Mouse (Mus musculus): ENCODE results near the gene Map3k20. TPM values are rescaled to one million over a fixed set of nuclear protein-coding genes. Genes with fewer than 3 reads are reported as not detected.
A peak's percentile ranks its signal among the peaks of the same experiment; 100 is the strongest.

Map3k20 gene
- 3.8 and 4.1 TPM in 2 replicates for polyA plus RNA-seq (2015; fragmentation: Nextera tagmentation; extraction: Ambion mirVana)

DNA sequence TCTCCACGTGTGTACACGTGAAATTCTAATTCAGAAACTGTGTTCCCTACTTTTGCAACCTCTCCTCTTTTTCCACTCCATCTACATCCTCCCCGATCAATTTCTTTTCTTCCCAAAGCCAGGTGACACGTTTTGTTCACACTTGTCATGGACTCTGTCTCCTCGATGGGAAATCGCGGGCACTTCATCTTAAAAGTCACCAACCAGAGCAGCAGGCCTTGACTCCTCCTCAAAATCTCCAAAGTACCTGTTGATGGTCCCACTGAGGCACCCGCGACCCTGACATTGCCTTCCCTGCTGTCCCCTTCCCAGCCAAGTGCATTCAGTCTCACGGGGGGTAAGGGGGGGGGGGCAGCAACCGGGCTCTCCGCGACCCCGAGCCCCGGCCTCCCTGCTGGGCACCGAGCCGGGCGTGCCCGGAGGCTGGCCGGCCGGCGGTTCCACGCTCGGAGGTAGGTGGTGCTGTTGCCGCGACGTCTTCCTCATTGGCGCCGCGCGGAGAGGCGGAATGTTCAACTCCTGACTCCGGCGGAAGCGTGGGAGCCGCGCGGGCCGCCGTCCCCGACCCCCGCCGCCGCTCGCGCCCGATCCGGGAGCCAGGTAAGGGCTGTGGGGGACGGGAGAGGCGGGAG is at the start of gene Map3k20:
Map3k20 (plus strand) TSS at position 382 of the 632 bp plus-strand sequence.
- peak within 1 kb of the TSS; percentile 97 for H3K4me2 ChIP-seq
- peak within 1 kb of the TSS; percentile 75 for H3K4me3 ChIP-seq
- WGBS, result 1% methylated on average over 50 of the region's 50 CpGs
- H3K27me3 ChIP-seq, result peaks cover 11% of the 10 kb centered on the region
- no peaks in the 10 kb centered on the region for H3K9me3 ChIP-seq
- H3K4me1 ChIP-seq (replicated peaks), result peaks cover 10% of the 10 kb centered on the region
- peak; percentile 57; the same call in 1 of the 2 replicates for ATAC-seq (ENCODE audit: low FRiP score)
- peak within 1 kb of the TSS; percentile 84 for H3K9ac ChIP-seq
- no peaks in the 10 kb centered on the region for H3K36me3 ChIP-seq
- H3K27ac ChIP-seq, result no peak within 1 kb of the TSS

DNA sequence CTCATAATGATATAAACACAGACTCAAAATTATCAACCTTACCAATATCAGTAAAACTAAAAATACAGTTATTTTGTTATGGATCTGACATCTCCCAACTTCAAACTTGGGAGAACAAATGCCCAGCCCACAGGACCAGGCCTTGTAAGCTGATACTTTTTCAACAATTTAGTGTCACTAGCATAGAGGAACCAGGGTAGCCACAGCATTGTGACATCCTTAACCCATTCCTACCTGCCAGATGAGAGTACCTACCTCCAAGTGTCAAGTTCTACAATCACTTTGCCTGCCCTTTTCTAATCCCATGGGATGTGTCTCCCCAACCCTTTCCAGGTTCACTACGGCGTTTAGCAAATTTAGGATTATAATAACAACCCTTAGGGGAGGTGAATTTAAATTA is 47.0 kb upstream of the Map3k20 start:
- peaks cover 21% of the 10 kb centered on the region for H3K27me3 ChIP-seq
- H3K9ac ChIP-seq, result no peak overlapping the region
- 80% methylated on average over 2 of the region's 2 CpGs for WGBS
- no peak overlapping the region for H3K27ac ChIP-seq
- H3K9me3 ChIP-seq, result no peaks in the 10 kb centered on the region
- no peaks in the 10 kb centered on the region for H3K36me3 ChIP-seq
- H3K4me3 ChIP-seq, result no peak overlapping the region
- H3K4me2 ChIP-seq, result no peak overlapping the region
- ATAC-seq (ENCODE audit: low FRiP score), result no peak
- peaks cover 20% of the 10 kb centered on the region for H3K4me1 ChIP-seq (replicated peaks)

DNA sequence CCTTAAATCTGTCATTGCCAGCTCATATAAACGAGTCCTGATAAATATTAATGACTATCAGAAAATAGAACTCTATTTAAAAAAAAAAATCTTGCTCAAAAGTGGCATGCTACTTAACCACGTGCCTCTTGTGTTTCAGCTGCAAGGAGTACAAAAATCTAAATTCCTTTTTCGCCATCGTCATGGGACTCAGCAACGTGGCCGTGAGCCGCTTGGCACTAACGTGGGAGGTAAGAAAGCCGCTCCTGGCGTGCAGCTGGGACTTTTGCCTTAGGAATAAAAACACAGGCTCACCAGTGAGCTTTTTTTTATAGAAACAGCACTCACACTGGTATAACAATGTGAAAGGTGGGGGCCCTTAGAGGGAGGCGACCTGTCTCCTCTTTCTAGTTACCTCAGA is 46.5 kb upstream of the Map3k20 start:
- 54% methylated on average over 11 of the region's 11 CpGs for WGBS
- H3K4me2 ChIP-seq, result no peak overlapping the region
- H3K4me1 ChIP-seq (replicated peaks), result peaks cover 20% of the 10 kb centered on the region
- H3K9me3 ChIP-seq, result no peaks in the 10 kb centered on the region
- H3K4me3 ChIP-seq, result no peak overlapping the region
- no peak overlapping the region for H3K9ac ChIP-seq
- ATAC-seq (ENCODE audit: low FRiP score), result no peak
- no peak overlapping the region for H3K27ac ChIP-seq
- peaks cover 16% of the 10 kb centered on the region for H3K27me3 ChIP-seq
- no peaks in the 10 kb centered on the region for H3K36me3 ChIP-seq

DNA sequence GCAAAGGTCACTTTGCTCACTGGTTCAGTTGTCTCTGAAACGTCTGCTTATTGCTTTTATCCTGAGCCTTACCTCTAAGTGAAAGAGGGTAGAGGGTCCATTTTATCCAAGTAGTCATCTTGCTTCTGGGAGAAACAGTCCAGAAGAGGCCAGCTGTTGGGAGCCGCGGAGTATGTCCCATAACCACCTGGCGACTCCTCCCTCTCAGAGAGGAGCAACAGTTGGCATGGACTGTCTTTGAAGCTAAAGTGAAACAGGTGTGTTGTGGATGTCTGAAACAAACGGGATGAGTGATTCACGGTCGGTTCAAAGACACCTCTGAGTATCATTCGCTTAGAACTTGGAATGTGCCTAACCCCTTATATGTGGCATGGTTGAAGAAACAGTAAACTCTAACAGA is 46.0 kb upstream of the Map3k20 start:
- Histone ChIP-seq H3K36me3 (no peaks in the 10 kb centered on the region), H3K27me3 (peaks cover 10% of the 10 kb centered on the region), H3K4me3 (no peak overlapping the region), H3K9me3 (no peaks in the 10 kb centered on the region), H3K4me1 (replicated peaks) (peaks cover 20% of the 10 kb centered on the region), H3K27ac (no peak overlapping the region), H3K9ac (no peak overlapping the region), H3K4me2 (no peak overlapping the region)
- WGBS, result 93% methylated on average over 8 of the region's 8 CpGs
- no peak for ATAC-seq (ENCODE audit: low FRiP score)

DNA sequence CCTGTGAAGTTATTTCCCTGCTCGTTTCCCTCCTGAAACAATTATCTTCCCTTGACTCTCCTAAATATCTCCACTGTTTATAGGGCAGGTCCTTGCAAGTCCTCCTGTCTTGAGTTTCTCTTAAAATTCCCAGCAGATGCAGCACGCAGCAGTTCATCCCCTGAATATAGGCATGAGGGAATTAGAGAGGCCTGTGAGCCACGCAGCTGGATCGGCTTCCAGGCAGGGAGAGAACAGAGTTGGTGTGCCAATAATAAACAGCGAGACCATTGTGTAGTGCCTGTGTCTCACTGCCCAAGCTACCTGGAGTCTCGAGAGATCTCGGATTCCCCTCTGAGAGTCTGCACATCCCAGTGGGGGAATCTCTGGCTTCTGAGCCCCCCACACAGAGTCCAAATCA is 45.4 kb upstream of the Map3k20 start:
- Histone ChIP-seq H3K4me2 (no peak overlapping the region), H3K9ac (no peak overlapping the region), H3K4me1 (replicated peaks) (peaks cover 20% of the 10 kb centered on the region), H3K36me3 (no peaks in the 10 kb centered on the region), H3K27me3 (peaks cover 9% of the 10 kb centered on the region), H3K27ac (no peak overlapping the region), H3K4me3 (no peak overlapping the region), H3K9me3 (no peaks in the 10 kb centered on the region)
- ATAC-seq (ENCODE audit: low FRiP score), result no peak
- WGBS, result 75% methylated on average over 7 of the region's 7 CpGs

DNA sequence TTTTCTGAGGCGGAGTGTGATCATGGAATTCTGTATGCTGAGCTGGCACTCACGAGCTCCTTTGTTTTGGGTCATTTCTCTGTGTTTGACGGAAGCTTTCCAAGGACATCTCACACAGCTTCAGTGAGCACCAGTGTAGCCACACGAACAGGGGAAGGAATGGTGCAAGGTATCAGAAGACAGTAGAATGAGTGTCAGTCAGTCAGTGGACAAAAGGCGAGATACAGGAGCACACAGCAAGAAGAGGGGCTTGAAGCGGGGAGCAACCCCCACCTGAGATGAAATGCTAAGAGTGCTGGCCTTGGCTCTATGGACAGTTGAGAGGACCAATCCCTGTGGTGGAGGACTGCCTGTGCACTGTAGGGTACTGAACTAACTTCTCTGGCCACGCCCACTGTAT is 44.7 kb upstream of the Map3k20 start:
- Histone ChIP-seq H3K9me3 (no peaks in the 10 kb centered on the region), H3K27ac (no peak overlapping the region), H3K4me3 (no peak overlapping the region), H3K4me2 (no peak overlapping the region), H3K4me1 (replicated peaks) (peaks cover 14% of the 10 kb centered on the region; the same call in 1 of the 2 replicates), H3K9ac (no peak overlapping the region), H3K36me3 (no peaks in the 10 kb centered on the region), H3K27me3 (peaks cover 12% of the 10 kb centered on the region)
- no peak for ATAC-seq (ENCODE audit: low FRiP score)
- WGBS, result 79% methylated on average over 7 of the region's 7 CpGs

DNA sequence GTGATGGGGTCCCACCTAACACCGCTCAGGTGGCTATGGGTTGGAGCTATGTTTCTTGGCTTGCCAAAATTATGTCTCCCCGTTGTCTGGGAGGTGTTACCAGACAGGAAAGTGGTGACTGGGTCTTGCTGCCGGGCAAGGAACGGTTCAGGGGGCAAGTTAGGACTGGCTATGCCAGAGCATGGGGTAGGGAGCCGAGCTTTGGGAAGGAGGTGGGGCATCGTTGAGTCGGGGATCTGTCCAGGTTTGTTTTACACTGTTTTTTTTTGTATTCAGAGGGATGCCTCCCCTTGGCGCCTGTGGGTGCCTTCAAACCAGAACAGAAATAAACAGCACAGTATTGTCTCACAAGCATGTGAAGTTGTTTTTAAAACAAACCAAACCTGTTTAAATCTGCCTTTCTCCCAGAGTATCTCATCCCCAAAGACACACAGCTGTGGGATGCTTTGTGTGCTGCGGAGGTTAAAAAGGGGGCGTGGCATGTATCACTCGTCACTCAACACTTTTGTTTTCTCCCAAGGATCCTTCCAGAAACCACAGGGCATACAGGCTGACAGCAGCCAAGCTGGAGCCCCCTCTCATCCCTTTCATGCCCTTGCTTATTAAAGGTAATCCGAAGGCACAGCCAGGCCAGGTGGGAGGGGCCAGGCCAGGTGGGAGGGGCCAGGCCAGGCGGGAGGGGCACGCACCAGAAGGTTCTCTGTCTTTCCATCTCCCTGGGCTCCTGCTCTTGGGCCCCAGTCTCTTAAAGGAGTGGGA is 43.5 kb upstream of the Map3k20 start:
- ATAC-seq (ENCODE audit: low FRiP score), result no peak
- no peak overlapping the region for H3K9ac ChIP-seq
- H3K4me3 ChIP-seq, result no peak overlapping the region
- H3K4me2 ChIP-seq, result peak overlapping the region; percentile 20
- H3K27ac ChIP-seq, result no peak overlapping the region
- H3K27me3 ChIP-seq, result peaks cover 12% of the 10 kb centered on the region
- no peaks in the 10 kb centered on the region for H3K36me3 ChIP-seq
- 0 out of 2 replicates have a peak, but pooled peaks cover 11% of the 10 kb centered on the region for H3K4me1 ChIP-seq (replicated peaks)
- H3K9me3 ChIP-seq, result no peaks in the 10 kb centered on the region
- 50% methylated on average over 14 of the region's 14 CpGs for WGBS

DNA sequence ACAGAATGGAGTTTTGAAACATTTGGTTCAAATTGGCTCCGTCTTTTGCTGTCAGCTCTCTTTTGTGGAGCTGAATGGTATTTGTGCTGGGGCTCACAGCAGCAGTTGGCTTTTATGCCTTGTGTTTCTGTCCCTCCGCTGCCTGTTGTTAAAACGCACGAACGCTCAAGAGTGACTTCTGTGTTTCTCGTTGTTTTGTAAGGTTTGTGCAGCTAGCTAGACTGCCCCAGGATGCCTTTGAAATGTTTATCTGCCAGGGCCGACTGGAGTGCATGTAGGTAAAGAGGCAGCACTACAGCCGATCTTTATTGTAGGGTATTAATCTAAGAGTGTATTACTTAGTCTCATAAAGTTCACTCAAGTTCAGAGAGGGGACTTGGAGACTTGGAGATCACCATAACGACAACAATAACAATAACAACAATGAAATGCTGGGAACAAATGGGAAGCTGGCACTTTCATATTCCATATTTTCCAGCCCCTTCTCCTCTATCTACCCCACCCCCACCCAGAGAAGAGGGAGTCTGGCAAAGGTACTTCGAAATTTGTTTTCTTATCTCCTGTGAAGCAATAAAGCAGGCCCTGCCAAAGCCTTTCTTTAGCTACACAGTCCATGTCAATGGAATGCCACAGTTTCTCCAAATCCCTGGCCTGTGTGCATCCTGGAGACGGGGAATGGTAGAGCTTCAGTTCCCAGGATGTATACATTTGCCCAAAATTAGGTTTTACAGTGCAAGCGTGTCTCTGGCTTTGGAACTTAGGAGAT is 42.3 kb upstream of the Map3k20 start:
- H3K4me1 ChIP-seq (replicated peaks), result 0 out of 2 replicates have a peak, but pooled peaks cover 11% of the 10 kb centered on the region
- H3K4me3 ChIP-seq, result no peak overlapping the region
- H3K9ac ChIP-seq, result no peak overlapping the region
- no peak for ATAC-seq (ENCODE audit: low FRiP score)
- no peak overlapping the region for H3K4me2 ChIP-seq
- peaks cover 16% of the 10 kb centered on the region for H3K27me3 ChIP-seq
- no peaks in the 10 kb centered on the region for H3K9me3 ChIP-seq
- WGBS, result 36% methylated on average over 12 of the region's 12 CpGs
- H3K27ac ChIP-seq, result no peak overlapping the region
- no peaks in the 10 kb centered on the region for H3K36me3 ChIP-seq

DNA sequence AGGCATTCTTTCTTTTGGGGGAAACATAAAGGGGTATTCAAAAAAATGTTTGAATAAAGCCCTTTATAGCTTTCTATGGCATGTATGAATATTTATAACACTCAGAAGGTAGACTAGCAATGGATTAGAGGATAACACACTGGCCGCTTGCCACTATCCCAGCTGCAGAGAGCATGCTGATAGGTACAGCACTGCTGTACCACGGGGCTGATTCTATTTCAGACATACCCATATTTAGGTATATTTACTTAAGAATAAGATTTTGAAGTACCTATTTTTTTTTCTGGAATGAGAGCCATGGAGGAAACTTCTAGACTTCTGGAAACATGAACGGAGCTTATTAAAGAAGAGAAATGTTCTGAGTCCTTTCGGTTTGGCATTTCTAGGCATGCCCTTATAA is 39.8 kb upstream of the Map3k20 start:
- 0 out of 2 replicates have a peak, but pooled peaks cover 11% of the 10 kb centered on the region for H3K4me1 ChIP-seq (replicated peaks)
- no peak overlapping the region for H3K27ac ChIP-seq
- no peak overlapping the region for H3K9ac ChIP-seq
- ATAC-seq (ENCODE audit: low FRiP score), result no peak
- H3K4me3 ChIP-seq, result no peak overlapping the region
- no peak overlapping the region for H3K4me2 ChIP-seq
- no peaks in the 10 kb centered on the region for H3K9me3 ChIP-seq
- H3K36me3 ChIP-seq, result no peaks in the 10 kb centered on the region
- 87% methylated on average over 4 of the region's 4 CpGs for WGBS
- H3K27me3 ChIP-seq, result peaks cover 10% of the 10 kb centered on the region; the same call in 1 of the 2 replicates

DNA sequence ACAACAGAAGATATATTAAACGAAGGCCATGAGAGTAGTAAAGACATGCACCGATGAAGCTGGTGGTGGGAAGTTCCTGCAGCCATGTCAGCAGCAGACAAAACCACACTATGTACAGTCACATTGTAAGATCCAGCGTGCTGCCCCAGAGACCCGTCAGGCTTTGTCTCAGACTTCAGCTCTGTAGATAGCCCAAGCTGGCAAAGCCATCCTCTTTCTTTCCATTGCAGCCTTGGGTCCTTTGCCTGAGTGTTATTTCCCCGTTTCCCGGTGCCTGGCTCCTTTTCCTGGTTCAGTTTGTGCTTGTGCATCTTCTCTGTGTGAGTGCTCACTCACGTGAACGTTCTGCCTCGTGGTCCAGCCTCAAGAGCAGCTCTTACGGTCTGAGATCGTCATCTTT is 39.1 kb upstream of the Map3k20 start:
- Histone ChIP-seq H3K4me2 (no peak overlapping the region), H3K9ac (no peak overlapping the region), H3K36me3 (no peaks in the 10 kb centered on the region), H3K27me3 (0 out of 2 replicates have a peak, but pooled peaks cover 7% of the 10 kb centered on the region), H3K4me1 (replicated peaks) (0 out of 2 replicates have a peak, but pooled peaks cover 11% of the 10 kb centered on the region), H3K4me3 (no peak overlapping the region), H3K27ac (no peak overlapping the region), H3K9me3 (no peaks in the 10 kb centered on the region)
- 92% methylated on average over 11 of the region's 11 CpGs for WGBS
- no peak for ATAC-seq (ENCODE audit: low FRiP score)

DNA sequence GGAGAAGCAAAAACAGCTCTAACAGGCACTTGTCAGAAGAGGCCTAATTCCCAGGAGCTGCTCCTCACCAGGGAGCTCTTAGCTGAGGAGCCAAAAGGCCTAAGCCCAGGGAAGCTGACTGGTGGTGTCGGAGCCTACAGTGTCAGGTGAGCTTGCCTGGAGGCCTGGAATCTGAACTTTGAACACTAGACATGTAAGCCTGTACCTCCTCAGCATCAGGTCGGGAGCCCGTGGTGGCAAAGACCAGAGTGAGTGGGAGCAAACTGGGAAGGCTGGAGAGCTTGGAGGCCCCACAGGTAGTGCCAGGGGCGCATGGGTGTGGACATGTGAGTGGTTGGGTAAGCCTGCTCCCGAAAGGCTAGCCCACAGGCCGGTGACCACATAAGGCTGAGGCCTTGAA is 37.6 kb upstream of the Map3k20 start:
- 0 out of 2 replicates have a peak, but pooled peaks cover 6% of the 10 kb centered on the region for H3K4me1 ChIP-seq (replicated peaks)
- 90% methylated on average over 6 of the region's 6 CpGs for WGBS
- H3K4me2 ChIP-seq, result no peak overlapping the region
- no peaks in the 10 kb centered on the region for H3K36me3 ChIP-seq
- H3K9me3 ChIP-seq, result no peaks in the 10 kb centered on the region
- no peak for ATAC-seq (ENCODE audit: low FRiP score)
- no peak overlapping the region for H3K27ac ChIP-seq
- 0 out of 2 replicates have a peak, but pooled peaks cover 7% of the 10 kb centered on the region for H3K27me3 ChIP-seq
- H3K4me3 ChIP-seq, result no peak overlapping the region
- H3K9ac ChIP-seq, result no peak overlapping the region
